Mouse (Mus musculus) hindbrain, embryonic 16.5 days (tissue): Measurements from ENCODE around the gene Cacna1a. TPM values are rescaled to one million over a fixed set of nuclear protein-coding genes. Genes with fewer than 3 reads are reported as not detected.

Experiments used
- ATAC-seq: fragments of 200-750 bp; cut with Nextera tagmentation; 2 replicates; pipeline ENCODE4 v1.8.0; 2017; ENCODE audit warnings: moderate TSS enrichment, moderate library complexity
- H3K27ac ChIP-seq: fragments of 300-500 bp; sonication (generic); 2 replicates; pipeline ENCODE4 v1.5.1; 2014; ENCODE audit warnings: low read depth, mild to moderate bottlenecking, control low read depth, low read length, moderate library complexity
- H3K27me3 ChIP-seq: fragments of 300-500 bp; sonication (generic); replicated peaks from 2 replicates; pipeline ENCODE4 v1.6.1; 2014; ENCODE audit warnings: low read length; ENCODE audit not compliant: control insufficient read depth, insufficient read depth
- H3K36me3 ChIP-seq: fragments of 300-500 bp; sonication (generic); 2 replicates; pipeline ENCODE4 v1.6.1; 2014; ENCODE audit warnings: mild to moderate bottlenecking, low read length, moderate library complexity, mixed read lengths; ENCODE audit not compliant: control insufficient read depth, insufficient read depth
- H3K4me1 ChIP-seq: fragments of 300-500 bp; sonication (generic); 2 replicates; pipeline ENCODE4 v1.6.1; 2014; ENCODE audit warnings: low read depth, low read length; ENCODE audit not compliant: control insufficient read depth, insufficient read depth
- H3K4me2 ChIP-seq: fragments of 300-500 bp; sonication (generic); 2 replicates; pipeline ENCODE4 v1.6.1; 2014; ENCODE audit warnings: mild to moderate bottlenecking, low read length, control low read depth, moderate library complexity
- H3K4me3 ChIP-seq: fragments of 300-500 bp; sonication (generic); 2 replicates; pipeline ENCODE4 v1.5.1; 2014; ENCODE audit warnings: mild to moderate bottlenecking, low read length, control low read depth, moderate library complexity
- H3K9ac ChIP-seq: fragments of 300-500 bp; sonication (generic); 2 replicates; pipeline ENCODE4 v1.6.1; 2014; ENCODE audit warnings: low read depth, mild to moderate bottlenecking, control low read depth, low read length, moderate library complexity
- H3K9me3 ChIP-seq: fragments of 300-500 bp; sonication (generic); 2 replicates; pipeline ENCODE4 v1.6.1; 2014; ENCODE audit warnings: mild to moderate bottlenecking, low read length, moderate library complexity; ENCODE audit not compliant: control insufficient read depth
- WGBS: fragments of 180-500 bp; shearing (Covaris S2); extraction: QIAGEN DNeasy Blood & Tissue Kit; methylation state at CpG from one replicate; pipeline ENCODE4 v1.1.7; 2014; 5-methylcytosine and 5-hydroxymethylcytosine counted together
- polyA plus RNA-seq: library from polyadenylated mRNA; unstranded; fragments of >200 nt; fragmentation: Nextera tagmentation; extraction: Ambion mirVana; gene quantifications from 2 replicates; pipeline ENCODE4 v1.2.1, GENCODE M21; 2015

Gene Cacna1a
- polyA plus RNA-seq, 1 experiment from 2014 or later: 17.1 TPM

DNA sequence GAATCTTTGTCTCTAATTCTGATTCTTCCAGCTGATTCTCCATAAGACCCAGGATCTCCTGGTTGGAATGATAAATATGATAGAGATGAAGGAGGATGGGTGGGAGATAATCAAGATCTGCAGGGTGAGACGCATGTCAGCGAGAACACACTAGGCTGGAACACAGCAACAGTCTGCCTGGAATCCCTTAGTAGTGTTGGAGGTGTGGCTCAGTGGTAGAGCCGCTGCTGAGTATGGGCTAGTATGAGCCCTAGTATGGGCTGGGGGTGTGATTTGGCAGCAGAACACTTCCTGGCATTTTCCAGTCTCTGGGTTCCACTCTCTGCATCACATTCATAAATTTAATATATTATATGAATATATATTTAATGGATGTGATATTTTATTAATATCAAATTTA is 933 bp downstream of the Cacna1a start:
- H3K4me3 ChIP-seq: no peak overlapping the region
- H3K9me3 ChIP-seq: no peaks in the 10 kb centered on the region
- H3K4me2 ChIP-seq: no peak overlapping the region
- H3K4me1 ChIP-seq: no peaks in the 10 kb centered on the region
- no peak for ATAC-seq
- no peaks in the 10 kb centered on the region for H3K27me3 ChIP-seq
- H3K36me3 ChIP-seq: no peaks in the 10 kb centered on the region
- no peak overlapping the region for H3K27ac ChIP-seq
- H3K9ac ChIP-seq: no peak overlapping the region
- 88% methylated on average over 3 of the region's 3 CpGs for WGBS

DNA sequence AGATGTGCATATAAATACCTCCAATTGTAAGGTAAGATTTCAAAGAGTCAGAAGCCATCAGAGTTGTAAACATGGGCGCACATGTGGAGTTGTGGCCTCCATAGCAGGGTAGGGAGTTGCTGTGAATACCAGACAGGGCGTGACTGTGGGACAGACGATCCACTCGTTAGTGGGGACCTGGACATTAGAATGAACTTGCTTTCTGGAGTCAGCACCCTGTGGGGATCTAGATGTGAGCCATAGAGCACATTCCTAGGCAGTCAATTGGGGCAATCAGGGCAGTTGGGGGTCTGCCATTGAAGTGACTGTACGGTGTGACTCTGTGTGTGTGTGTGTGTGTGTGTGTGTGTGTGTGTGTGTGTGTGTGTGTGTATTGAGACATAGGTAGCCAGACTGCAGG is 3.4 kb downstream of the Cacna1a start:
- Histone ChIP-seq H3K27ac (no peak overlapping the region), H3K36me3 (no peaks in the 10 kb centered on the region), H3K4me3 (no peak overlapping the region), H3K9ac (no peak overlapping the region), H3K27me3 (no peaks in the 10 kb centered on the region), H3K9me3 (no peaks in the 10 kb centered on the region), H3K4me1 (no peaks in the 10 kb centered on the region), H3K4me2 (no peak overlapping the region)
- 83% methylated on average over 5 of the region's 5 CpGs for WGBS
- no peak for ATAC-seq

DNA sequence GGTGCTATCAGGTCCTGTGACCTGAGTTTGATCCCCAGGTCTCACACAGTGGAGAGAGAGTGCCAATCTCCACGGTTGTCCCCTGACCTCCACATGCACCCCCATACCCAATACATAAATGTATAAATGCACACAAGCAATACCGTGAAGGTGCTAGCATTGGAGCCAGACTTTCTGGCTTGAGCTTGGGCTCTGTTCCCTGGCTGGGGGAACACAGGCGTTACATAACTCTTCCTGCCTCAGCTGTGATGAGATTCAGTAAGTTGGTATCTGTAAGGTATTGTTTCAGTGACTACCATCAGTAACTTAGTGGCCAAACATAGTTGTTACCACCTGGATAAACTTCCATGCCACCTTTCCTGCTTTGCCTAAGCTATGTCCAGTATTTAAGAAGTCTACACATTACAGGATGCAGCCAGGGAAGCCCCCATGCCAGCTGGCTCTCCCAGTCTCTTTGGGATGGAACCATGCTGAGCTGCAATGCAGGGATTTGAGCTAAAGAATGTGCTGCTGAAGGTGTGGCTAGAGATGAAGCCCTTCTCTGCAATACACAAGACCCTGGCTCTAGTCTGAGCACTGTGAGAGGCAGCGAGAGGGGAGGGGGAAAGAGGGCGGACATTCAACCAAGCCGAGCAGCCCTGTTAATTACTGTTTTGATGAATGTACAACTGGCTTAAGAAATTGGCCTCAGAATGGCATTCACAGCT is 7.7 kb downstream of the Cacna1a start:
- Histone ChIP-seq H3K27me3 (no peaks in the 10 kb centered on the region), H3K27ac (no peak overlapping the region), H3K9ac (no peak overlapping the region), H3K9me3 (no peaks in the 10 kb centered on the region), H3K36me3 (no peaks in the 10 kb centered on the region), H3K4me3 (no peak overlapping the region), H3K4me2 (no peak overlapping the region), H3K4me1 (no peaks in the 10 kb centered on the region)
- ATAC-seq: no peak
- 69% methylated on average over 6 of the region's 6 CpGs for WGBS

DNA sequence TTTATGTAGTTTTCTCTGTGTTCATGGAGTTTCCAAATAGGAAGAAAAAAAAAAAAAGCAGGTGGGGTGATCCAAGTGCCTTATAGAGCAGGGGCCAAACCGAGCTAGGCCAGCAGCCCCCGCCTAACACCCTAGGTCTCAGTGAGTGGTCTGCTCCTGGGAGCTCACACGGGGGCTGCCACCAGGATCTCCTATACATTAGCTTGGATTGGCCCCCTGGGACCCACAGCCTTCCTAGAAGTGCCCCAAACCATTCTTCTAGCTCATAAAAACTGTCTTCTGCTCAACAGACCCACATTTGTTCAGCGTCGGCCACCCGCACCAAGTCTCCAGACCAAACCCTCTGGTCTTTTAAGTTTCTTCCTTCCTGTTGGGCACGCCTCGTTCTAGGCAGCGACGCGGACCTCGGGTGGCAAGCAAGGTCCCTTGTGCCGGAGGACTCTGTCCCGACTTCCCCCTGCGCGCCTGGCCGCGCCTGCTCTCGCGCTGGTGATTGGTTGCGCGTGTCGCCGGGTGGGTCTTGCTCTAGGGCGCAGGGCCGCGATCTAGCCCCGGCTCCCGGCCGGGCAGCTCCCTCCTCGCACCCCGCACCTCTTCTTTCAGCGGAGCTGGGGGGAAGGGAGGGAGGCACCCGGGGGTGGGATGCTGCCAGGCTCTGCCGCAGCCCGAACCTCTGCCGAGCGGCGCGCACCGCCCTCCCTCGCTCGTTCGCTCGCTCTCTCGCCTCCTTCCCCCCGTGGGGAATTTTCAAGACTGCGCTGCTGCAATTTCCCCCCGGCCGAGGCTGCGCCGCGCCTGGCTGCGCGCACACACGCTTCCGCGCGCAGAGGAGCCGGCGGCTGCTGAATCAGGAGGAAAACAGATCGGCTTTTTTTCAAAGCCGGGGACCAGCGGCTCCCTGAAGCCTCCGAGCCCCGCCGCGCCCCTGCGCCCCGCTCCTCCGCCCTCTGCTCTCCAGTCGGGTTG is 25.9 kb downstream of the Cacna1a start:
- peak overlapping the region; percentile 85 for H3K4me2 ChIP-seq
- peaks cover 22% of the 10 kb centered on the region for H3K4me1 ChIP-seq
- peak overlapping the region; percentile 78 for H3K4me3 ChIP-seq
- peak; percentile 78 for ATAC-seq
- peak overlapping the region; percentile 82 for H3K27ac ChIP-seq
- 2% methylated on average over 66 of the region's 72 CpGs for WGBS
- 0 out of 2 replicates have a peak, but pooled peaks cover 2% of the 10 kb centered on the region for H3K36me3 ChIP-seq
- no peaks in the 10 kb centered on the region for H3K9me3 ChIP-seq
- H3K9ac ChIP-seq: peak overlapping the region; percentile 90
- H3K27me3 ChIP-seq: no peaks in the 10 kb centered on the region

DNA sequence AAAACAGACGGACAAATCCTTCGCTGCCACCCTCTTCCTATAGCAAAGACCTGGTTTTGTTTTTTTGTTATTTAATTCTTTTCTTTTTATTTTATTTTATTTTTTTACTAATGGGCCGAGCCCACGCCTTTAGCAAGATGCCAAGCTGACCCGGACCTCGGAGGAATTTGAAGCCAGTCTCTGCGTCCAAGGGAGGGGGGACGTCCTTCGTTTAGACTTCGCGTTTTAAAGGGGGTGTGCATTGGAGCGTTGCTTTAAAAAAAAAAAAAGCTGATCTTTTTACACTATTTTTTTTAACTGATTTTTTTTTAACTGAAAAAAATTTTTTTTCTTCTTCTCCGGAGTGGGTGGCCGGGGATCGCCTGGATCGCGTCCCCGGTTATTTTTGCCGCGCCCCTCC is 26.7 kb downstream of the Cacna1a start:
- Histone ChIP-seq H3K36me3 (0 out of 2 replicates have a peak, but pooled peaks cover 2% of the 10 kb centered on the region), H3K4me1 (peaks cover 22% of the 10 kb centered on the region), H3K4me3 (peak overlapping the region; percentile 78), H3K27me3 (no peaks in the 10 kb centered on the region), H3K4me2 (peak overlapping the region; percentile 85), H3K27ac (peak overlapping the region; percentile 82), H3K9me3 (no peaks in the 10 kb centered on the region), H3K9ac (peak overlapping the region; percentile 90)
- WGBS: under 1% methylated on average over 20 of the region's 20 CpGs
- no peak for ATAC-seq

DNA sequence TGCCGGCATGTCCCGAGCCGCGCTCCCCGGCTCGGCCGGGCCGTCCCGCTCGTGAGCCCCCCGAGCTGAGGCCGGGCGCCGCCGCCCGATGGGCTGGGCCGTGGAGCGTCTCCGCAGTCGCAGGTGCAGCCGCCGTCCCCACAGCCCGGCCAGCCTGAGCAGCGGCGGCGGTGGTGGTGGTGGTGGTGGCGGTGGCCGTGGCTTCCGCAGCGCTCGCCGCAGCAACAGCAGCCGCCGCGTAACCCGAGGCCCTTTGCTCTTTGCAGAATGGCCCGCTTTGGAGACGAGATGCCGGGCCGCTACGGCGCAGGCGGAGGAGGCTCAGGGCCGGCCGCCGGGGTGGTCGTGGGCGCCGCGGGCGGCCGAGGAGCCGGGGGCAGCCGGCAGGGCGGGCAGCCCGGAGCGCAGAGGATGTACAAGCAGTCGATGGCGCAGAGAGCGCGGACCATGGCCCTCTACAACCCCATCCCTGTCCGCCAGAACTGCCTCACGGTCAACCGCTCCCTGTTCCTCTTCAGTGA is 27.2 kb downstream of the Cacna1a start:
- Histone ChIP-seq H3K4me1 (peaks cover 22% of the 10 kb centered on the region), H3K27ac (peak overlapping the region; percentile 82), H3K9me3 (no peaks in the 10 kb centered on the region), H3K27me3 (no peaks in the 10 kb centered on the region), H3K36me3 (0 out of 2 replicates have a peak, but pooled peaks cover 2% of the 10 kb centered on the region), H3K4me2 (peak overlapping the region; percentile 85), H3K9ac (peak overlapping the region; percentile 90), H3K4me3 (peak overlapping the region; percentile 78)
- under 1% methylated on average over 63 of the region's 64 CpGs for WGBS
- peak; percentile 46 for ATAC-seq

DNA sequence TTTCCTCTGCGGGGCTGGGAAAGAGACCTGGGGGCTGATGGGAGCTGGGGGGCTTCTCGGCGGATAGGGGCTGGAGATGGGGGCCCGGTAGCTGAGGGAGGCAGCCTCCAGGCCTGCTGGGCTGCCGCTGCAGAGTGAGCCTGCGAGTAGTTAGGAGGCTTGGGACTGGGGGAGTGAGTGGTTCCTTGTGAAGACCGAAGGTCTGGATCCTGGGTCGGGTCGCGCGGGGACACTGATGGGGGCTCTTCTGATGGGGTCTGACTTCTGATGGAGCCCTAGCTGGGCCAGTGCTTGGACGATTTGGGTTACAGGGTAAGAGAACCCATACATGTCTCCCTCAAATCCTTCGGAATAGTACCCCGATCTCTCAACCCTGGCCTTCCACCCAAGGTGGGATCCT is 27.8 kb downstream of the Cacna1a start:
- WGBS: 15% methylated on average over 14 of the region's 14 CpGs
- Histone ChIP-seq H3K9ac (peak overlapping the region; percentile 90), H3K27me3 (no peaks in the 10 kb centered on the region), H3K4me2 (peak overlapping the region; percentile 85), H3K36me3 (peaks cover 2% of the 10 kb centered on the region; the same call in 1 of the 2 replicates), H3K9me3 (no peaks in the 10 kb centered on the region), H3K4me3 (peak overlapping the region; percentile 78), H3K27ac (peak overlapping the region; percentile 82), H3K4me1 (peaks cover 22% of the 10 kb centered on the region)
- ATAC-seq: peak; percentile 13; the same call in 1 of the 2 replicates

DNA sequence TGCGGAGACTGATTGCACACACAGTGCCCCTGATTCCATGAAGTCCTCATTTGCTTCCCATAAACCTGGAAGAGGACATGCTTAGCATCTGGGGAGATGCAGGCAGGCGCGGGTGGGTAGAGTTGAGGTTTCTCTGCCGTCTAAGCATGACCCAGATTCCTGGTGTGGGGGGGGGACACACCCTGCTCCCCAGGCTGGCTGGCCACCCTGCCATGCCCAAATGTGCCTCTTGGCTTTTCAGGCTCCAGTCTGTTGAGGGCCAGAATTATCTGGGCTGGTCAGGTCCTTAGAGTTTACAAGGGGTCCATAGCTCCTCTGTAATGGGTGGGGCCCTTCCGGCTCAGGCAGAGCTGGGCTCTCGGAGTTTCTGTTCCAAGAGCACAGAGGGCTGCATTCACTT is 28.7 kb downstream of the Cacna1a start:
- H3K4me2 ChIP-seq: peak overlapping the region; percentile 85
- no peaks in the 10 kb centered on the region for H3K27me3 ChIP-seq
- peaks cover 22% of the 10 kb centered on the region for H3K4me1 ChIP-seq
- peak overlapping the region; percentile 78 for H3K4me3 ChIP-seq
- H3K9ac ChIP-seq: peak overlapping the region; percentile 90
- H3K27ac ChIP-seq: no peak overlapping the region
- 57% methylated on average over 6 of the region's 6 CpGs for WGBS
- H3K36me3 ChIP-seq: peaks cover 2% of the 10 kb centered on the region; the same call in 1 of the 2 replicates
- ATAC-seq: no peak
- no peaks in the 10 kb centered on the region for H3K9me3 ChIP-seq
